Mouse (Mus musculus): Measurements from ENCODE around the gene Rtp4. TPM values are rescaled to one million over a fixed set of nuclear protein-coding genes. Genes with fewer than 3 reads are reported as not detected.

The Rtp4 gene
- total RNA-seq, 1 experiment from 2014 or later: 6.4 TPM

Other genes with a start within 250 kb of the Rtp4 start
- gene Rtp1, start 91.2 kb upstream of the Rtp4 start, total RNA-seq (2017): not detected in 2 replicates
- not detected in 2 replicates for gene Masp1, start 524 bp downstream of the Rtp4 start, total RNA-seq (2017)